Mouse (Mus musculus) CH12.LX (cell line): ENCODE measurements around the gene Elovl6. TPM values are rescaled to one million over a fixed set of nuclear protein-coding genes. Genes with fewer than 3 reads are reported as not detected.

ENCODE experiments used
- DNase-seq: peaks from one replicate; pipeline ENCODE4 v3.0.0-alpha.2; 2013; ENCODE audit errors: extremely low read depth
- H3K27ac ChIP-seq: 2 replicates; pipeline ENCODE4 v1.5.1; 2012; ENCODE audit warnings: low read depth, mild to moderate bottlenecking, control low read depth, moderate library complexity; ENCODE audit not compliant: insufficient read depth
- H3K27me3 ChIP-seq: replicated peaks from 2 replicates; pipeline ENCODE3; 2012; ENCODE audit warnings: inconsistent platforms
- H3K36me3 ChIP-seq, 2 experiments: replicated peaks in 1 of 2; 2 replicates each; pipeline versions ENCODE3 to v1.6.1; 2012; ENCODE audit warnings: inconsistent platforms in 1 of 2, low read length in 1 of 2, mild to moderate bottlenecking in 1 of 2, mixed read lengths in 1 of 2, moderate library complexity in 1 of 2; ENCODE audit not compliant: control insufficient read depth in 1 of 2, insufficient read depth in 1 of 2
- H3K4me1 ChIP-seq, 2 experiments: 2 replicates each; pipeline ENCODE4 v1.6.1; 2012; ENCODE audit warnings: inconsistent platforms in 1 of 2, moderate library complexity in 1 of 2; ENCODE audit not compliant: insufficient read depth in 2 of 2, control insufficient read depth in 1 of 2
- H3K4me2 ChIP-seq: 2 replicates; pipeline ENCODE4 v1.6.1; 2012; ENCODE audit warnings: low read depth, mild to moderate bottlenecking, control low read depth; ENCODE audit not compliant: poor library complexity, insufficient read depth, severe bottlenecking
- H3K4me3 ChIP-seq, 3 experiments: fragments of 150-350 bp in 1 of 3; sonication (generic) in 1 of 3; replicated peaks in 1 of 3; 2 replicates each; pipeline versions ENCODE3 to v1.5.1; 2011 to 2012; ENCODE audit warnings: low read depth in 2 of 3, low read length in 2 of 3, mild to moderate bottlenecking in 2 of 3, moderate library complexity in 2 of 3, control low read depth in 1 of 3, improper control_type of control experiment in 1 of 3, inconsistent platforms in 1 of 3, mixed read lengths in 1 of 3; ENCODE audit not compliant: poor library complexity in 1 of 3
- H3K79me2 ChIP-seq: replicated peaks from 2 replicates; pipeline ENCODE4 v1.6.1; 2012; ENCODE audit warnings: mild to moderate bottlenecking, moderate library complexity; ENCODE audit not compliant: control insufficient read depth, poor library complexity, insufficient read depth, severe bottlenecking; ENCODE audit errors: extremely low read depth
- H3K9ac ChIP-seq: 2 replicates; pipeline ENCODE4 v1.6.1; 2012; ENCODE audit warnings: low read depth, mild to moderate bottlenecking, control low read depth, moderate library complexity; ENCODE audit not compliant: insufficient read depth
- H3K9me3 ChIP-seq: replicated peaks from 2 replicates; pipeline ENCODE3; 2012; ENCODE audit warnings: low read length, inconsistent platforms, mixed read lengths
- BHLHE40 ChIP-seq: IDR thresholded peaks from 2 replicates; pipeline ENCODE4 v1.6.1; 2011; ENCODE audit warnings: mild to moderate bottlenecking, low read depth, low read length, improper control_type of control experiment
- CHD1 ChIP-seq: IDR thresholded peaks from 2 replicates; pipeline ENCODE4 v1.6.1; 2012; ENCODE audit warnings: low read depth, low read length, improper control_type of control experiment, inconsistent platforms
- CTCF ChIP-seq, 2 experiments: IDR thresholded peaks in 1 of 2; conservative IDR thresholded peaks in 1 of 2; 2 replicates each; pipeline ENCODE4 v1.5.1; 2011 to 2012; ENCODE audit warnings: low read depth in 2 of 2, low read length in 2 of 2, improper control_type of control experiment in 1 of 2, inconsistent platforms in 1 of 2, mild to moderate bottlenecking in 1 of 2, moderate library complexity in 1 of 2
- ELF1 ChIP-seq: IDR thresholded peaks from 2 replicates; pipeline ENCODE4 v1.6.1; 2014; ENCODE audit warnings: low read depth, mild to moderate bottlenecking, inconsistent platforms, low read length, improper control_type of control experiment
- ETS1 ChIP-seq: conservative IDR thresholded peaks from 2 replicates; pipeline ENCODE4 v1.6.1; 2012; ENCODE audit warnings: low read depth, mild to moderate bottlenecking, inconsistent platforms, low read length, improper control_type of control experiment, moderate library complexity
- KAT2A ChIP-seq: IDR thresholded peaks from 2 replicates; pipeline ENCODE4 v1.6.1; 2012; ENCODE audit warnings: low read length, improper control_type of control experiment, inconsistent platforms; ENCODE audit not compliant: insufficient replicate concordance
- MAX ChIP-seq: IDR thresholded peaks from 2 replicates; pipeline ENCODE4 v1.6.1; 2011; ENCODE audit warnings: low read length, improper control_type of control experiment
- MAZ ChIP-seq: IDR thresholded peaks from 2 replicates; pipeline ENCODE4 v1.6.1; 2012; ENCODE audit warnings: low read depth, mild to moderate bottlenecking, inconsistent platforms, low read length, improper control_type of control experiment, moderate library complexity
- MXI1 ChIP-seq: IDR thresholded peaks from 2 replicates; pipeline ENCODE4 v1.6.1; 2011; ENCODE audit warnings: mild to moderate bottlenecking, low read depth, low read length, improper control_type of control experiment
- MYC ChIP-seq: IDR thresholded peaks from 2 replicates; pipeline ENCODE4 v1.6.1; 2011; ENCODE audit warnings: low read depth, mild to moderate bottlenecking, improper control_type of control experiment, low read length
- POLR2A ChIP-seq: IDR thresholded peaks from 2 replicates; pipeline ENCODE4 v1.6.1; 2011; ENCODE audit warnings: low read depth, mild to moderate bottlenecking, improper control_type of control experiment, low read length
- RAD21 ChIP-seq: IDR thresholded peaks from 2 replicates; pipeline ENCODE4 v1.6.1; 2011; ENCODE audit warnings: low read depth, mild to moderate bottlenecking, low read length, improper control_type of control experiment, moderate library complexity
- RCOR1 ChIP-seq: conservative IDR thresholded peaks from 2 replicates; pipeline ENCODE4 v1.6.1; 2012; ENCODE audit warnings: low read depth, mild to moderate bottlenecking, inconsistent platforms, low read length, improper control_type of control experiment
- SIN3A ChIP-seq: IDR thresholded peaks from 2 replicates; pipeline ENCODE4 v1.6.1; 2012; ENCODE audit warnings: low read length, improper control_type of control experiment, inconsistent platforms
- TBP ChIP-seq: conservative IDR thresholded peaks from 2 replicates; pipeline ENCODE4 v1.6.1; 2011; ENCODE audit warnings: low read depth, low read length, improper control_type of control experiment
- UBTF ChIP-seq: IDR thresholded peaks from 2 replicates; pipeline ENCODE4 v1.6.1; 2012; ENCODE audit warnings: low read depth, mild to moderate bottlenecking, inconsistent platforms, low read length, improper control_type of control experiment, moderate library complexity
- ZC3H11A ChIP-seq: IDR thresholded peaks from 2 replicates; pipeline ENCODE4 v1.6.1; 2012; ENCODE audit warnings: low read depth, mild to moderate bottlenecking, inconsistent platforms, low read length, improper control_type of control experiment
- dilution Hi-C: fragments of 300-500 bp; cut with MboI; formaldehyde crosslinking; loops from 2 replicates; pipeline ENCODE4 v1.14.3; 2020; ENCODE audit warnings: low sequenced_read_pairs; ENCODE audit not compliant: extremely low pct_unique_long_range_greater_than_20kb, extremely low pct_ligation_motif_present
- in situ Hi-C: fragments of 300-500 bp; cut with MboI; formaldehyde crosslinking; loops from 3 replicates; pipeline ENCODE4 v1.14.3; 2019; ENCODE audit warnings: low sequenced_read_pairs, low pct_ligation_motif_present, low pct_unique_long_range_greater_than_20kb, mixed read lengths
- polyA plus RNA-seq: library from polyadenylated mRNA; unstranded; fragments of >175 nt; gene quantifications from 2 replicates; pipeline ENCODE4 v1.2.1, GENCODE M21; 2012; ENCODE audit warnings: low read depth; ENCODE audit not compliant: insufficient read length
- total RNA-seq, 2 experiments: library from RNA; depleted of rRNA; stranded (reverse); fragments of 300-350 nt in 1 of 2; fragments of >200 nt in 1 of 2; gene quantifications; 2 replicates each; pipeline ENCODE4 v1.2.3; 2012 to 2014

Elovl6 gene
- total and polyA plus RNA-seq, 3 experiments, result 1.7 to 6.8 (median 6.0) TPM

DNA sequence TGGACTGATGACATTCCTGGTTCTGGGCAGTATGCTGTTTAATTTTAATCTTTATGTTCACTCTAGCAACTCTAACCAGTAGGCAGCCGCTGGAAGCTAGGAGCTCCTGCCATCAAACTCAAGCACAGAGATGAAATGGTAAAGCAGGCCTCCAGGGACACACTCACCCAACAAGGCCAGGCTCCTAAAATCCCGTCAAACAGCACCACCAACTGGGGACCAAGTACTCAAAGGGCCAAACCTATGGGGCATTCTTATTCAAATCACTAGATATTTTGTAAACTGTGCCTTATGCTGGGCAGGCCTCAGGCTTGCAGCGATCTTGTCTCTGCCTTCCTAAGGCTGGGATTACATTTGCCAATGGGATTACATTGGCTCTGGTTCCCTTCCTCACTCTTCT is 2.8 kb upstream of the Elovl6 start:
- H3K27ac ChIP-seq, result no peak overlapping the region
- H3K9ac ChIP-seq, result no peak overlapping the region
- H3K9me3 ChIP-seq, result no peaks in the 10 kb centered on the region
- peak; percentile 11 for DNase-seq
- no peak for TF ChIP-seq RCOR1
- peak in 1 of 2 experiments; percentile 44; a peak in 2 of 4 replicates for TF ChIP-seq CTCF (conservative IDR thresholded peaks at IDR 0.05 in 1 of 2, IDR thresholded peaks at IDR 0.05 in 1 of 2; ENCODE audit: low read depth in 2 of 2, low read length in 2 of 2)
- peak; percentile 26 for TF ChIP-seq RAD21
- no peaks in the 10 kb centered on the region for H3K27me3 ChIP-seq
- dilution Hi-C loops, result no loop called here
- no peak overlapping the region for H3K4me2 ChIP-seq
- H3K79me2 ChIP-seq, result no peaks in the 10 kb centered on the region
- H3K4me3 ChIP-seq, result no peak overlapping the region
- peaks cover 0 to 8% of the 10 kb centered on the region in 2 experiments; a peak in 2 of 4 replicates for H3K4me1 ChIP-seq
- in situ Hi-C loops, result no loop called here
- H3K36me3 ChIP-seq, result no peaks in the 10 kb centered on the region

- in situ Hi-C loops, result no loop called here
- no peaks in the 10 kb centered on the region for H3K36me3 ChIP-seq
Observed at GRCm38 (mm10) chr3:129530461-129530860, 1.7 kb upstream of the Elovl6 start.

GRCm38 (mm10) chr3:129532865-129533742 is 949 bp downstream of the Elovl6 start:
- Histone ChIP-seq H3K9me3 (no peaks in the 10 kb centered on the region), H3K36me3 (peaks cover 0 to 2% of the 10 kb centered on the region in 2 experiments), H3K27me3 (no peaks in the 10 kb centered on the region), H3K9ac (peak overlapping the region; percentile 72), H3K4me2 (peak overlapping the region; percentile 83), H3K79me2 (no peaks in the 10 kb centered on the region), H3K27ac (no peak overlapping the region), H3K4me3 (peak overlapping the region; percentile 58 to 65 (median 63)), H3K4me1 (peaks cover 2 to 26% of the 10 kb centered on the region in 2 experiments; a peak in 2 of 4 replicates)
- dilution Hi-C loops, result no loop called here
- in situ Hi-C loops, result no loop called here
- 0 out of 2 replicates have a peak, but pooled peaks have one; percentile 54 for TF ChIP-seq MYC
- TF ChIP-seq POLR2A, result peak; percentile 30; the same call in 1 of the 2 replicates
- 0 out of 2 replicates have a peak, but pooled peaks have one; percentile 7 for TF ChIP-seq ELF1
- TF ChIP-seq CTCF (conservative IDR thresholded peaks at IDR 0.05 in 1 of 2, IDR thresholded peaks at IDR 0.05 in 1 of 2; ENCODE audit: low read depth in 2 of 2, low read length in 2 of 2), result no peak
- TF ChIP-seq MXI1, result no peak
- TF ChIP-seq MAX, result no peak; the same call in 1 of the 2 replicates
- 0 out of 2 replicates have a peak, but pooled peaks have one; percentile 34 for TF ChIP-seq CHD1
- peak; percentile 27; the same call in 1 of the 2 replicates for TF ChIP-seq SIN3A
- TF ChIP-seq TBP, result 0 out of 2 replicates have a peak, but pooled peaks have one; percentile 20
- no peak for TF ChIP-seq ETS1
- 0 out of 2 replicates have a peak, but pooled peaks have one; percentile 14 for TF ChIP-seq BHLHE40
- TF ChIP-seq UBTF, result no peak
- DNase-seq, result peak; percentile 31

More at GRCm38 (mm10) chr3:129530461-129530860, 1.7 kb upstream of the Elovl6 start:
- TF ChIP-seq ZC3H11A (no peak), KAT2A (no peak), TBP (no peak), MAX (no peak), MAZ (no peak)
- TF ChIP-seq, all 38 proteins: peak for 0
- H3K27ac ChIP-seq, result no peak overlapping the region
- H3K4me3 ChIP-seq, result no peak overlapping the region
- dilution Hi-C loops, result no loop called here
- no peaks in the 10 kb centered on the region for H3K27me3 ChIP-seq
- H3K9ac ChIP-seq, result no peak overlapping the region
- DNase-seq, result no peak
- H3K9me3 ChIP-seq, result no peaks in the 10 kb centered on the region
- H3K4me2 ChIP-seq, result no peak overlapping the region
- no peaks in the 10 kb centered on the region for H3K79me2 ChIP-seq
- peaks cover 2 to 17% of the 10 kb centered on the region in 2 experiments; a peak in 2 of 4 replicates for H3K4me1 ChIP-seq
